Mouse (Mus musculus) embryonic fibroblast, embryonic 13.5 days (primary cell): ENCODE results near the gene Gm45337.
"Not testable (repeated sequence)": the region's sequence is repeated elsewhere in the genome, so short reads cannot be mapped to it uniquely, and the experiment has no call there.

Experiments used
- CTCF ChIP-seq: IDR thresholded peaks from 2 replicates; pipeline ENCODE4 v1.5.1; 2011; ENCODE audit warnings: mild to moderate bottlenecking, control low read depth, low read length, moderate library complexity, borderline replicate concordance; ENCODE audit not compliant: insufficient read depth
- POLR2A ChIP-seq: IDR thresholded peaks from 2 replicates; pipeline ENCODE4 v1.6.1; 2011; ENCODE audit warnings: low read depth, mild to moderate bottlenecking, control low read depth, low read length, moderate library complexity

GRCm38 (mm10) chr7:142157013-142157412, 12.6 kb upstream of the Gm45337 start, which contains the start of gene Gm29735:
- not testable (repeated sequence) for TF ChIP-seq POLR2A, CTCF
